Mouse (Mus musculus) stomach, embryonic 16.5 days (tissue): ENCODE data around the gene Grip1. TPM values are rescaled to one million over a fixed set of nuclear protein-coding genes. Genes with fewer than 3 reads are reported as not detected.

ENCODE experiments used
- ATAC-seq: fragments of 200-750 bp; cut with Nextera tagmentation; 2 replicates; pipeline ENCODE4 v1.8.0; 2017; ENCODE audit warnings: moderate number of reproducible peaks, moderate TSS enrichment; ENCODE audit not compliant: insufficient read depth, low FRiP score
- H3K27ac ChIP-seq: fragments of 300-500 bp; sonication (generic); 2 replicates; pipeline ENCODE4 v1.5.1; 2014; ENCODE audit warnings: low read length
- H3K27me3 ChIP-seq: fragments of 300-500 bp; sonication (generic); 2 replicates; pipeline ENCODE4 v1.6.1; 2014; ENCODE audit warnings: low read length, control low read depth, mixed read lengths; ENCODE audit not compliant: control insufficient read depth, insufficient read depth
- H3K36me3 ChIP-seq: fragments of 300-500 bp; sonication (generic); 2 replicates; pipeline ENCODE4 v1.6.1; 2014; ENCODE audit warnings: low read length; ENCODE audit not compliant: control insufficient read depth, insufficient read depth
- H3K4me1 ChIP-seq: fragments of 300-500 bp; sonication (generic); 2 replicates; pipeline ENCODE4 v1.6.1; 2014; ENCODE audit warnings: low read length, control low read depth, mixed read lengths; ENCODE audit not compliant: control insufficient read depth, insufficient read depth
- H3K4me2 ChIP-seq: fragments of 300-500 bp; sonication (generic); 2 replicates; pipeline ENCODE4 v1.6.1; 2014; ENCODE audit warnings: low read depth, low read length, mixed read lengths
- H3K4me3 ChIP-seq: fragments of 300-500 bp; sonication (generic); replicated peaks from 2 replicates; pipeline ENCODE4 v1.5.1; 2014; ENCODE audit warnings: mild to moderate bottlenecking, low read length
- H3K9ac ChIP-seq: fragments of 300-500 bp; sonication (generic); 2 replicates; pipeline ENCODE4 v1.6.1; 2014; ENCODE audit warnings: low read length
- H3K9me3 ChIP-seq: fragments of 300-500 bp; sonication (generic); replicated peaks from 2 replicates; pipeline ENCODE4 v1.6.1; 2016; ENCODE audit warnings: low read length, control low read depth; ENCODE audit not compliant: control insufficient read depth
- WGBS: fragments of 180-500 bp; shearing (Covaris S2); extraction: QIAGEN DNeasy Blood & Tissue Kit; methylation state at CpG from one replicate; pipeline ENCODE4 v1.1.7; 2014; 5-methylcytosine and 5-hydroxymethylcytosine counted together
- polyA plus RNA-seq: library from polyadenylated mRNA; unstranded; fragments of >200 nt; fragmentation: Nextera tagmentation; extraction: Ambion mirVana; gene quantifications from 2 replicates; pipeline ENCODE4 v1.2.1, GENCODE M21; 2015

Grip1 gene
- polyA plus RNA-seq, 1 experiment from 2014 or later = 1.8 TPM

DNA sequence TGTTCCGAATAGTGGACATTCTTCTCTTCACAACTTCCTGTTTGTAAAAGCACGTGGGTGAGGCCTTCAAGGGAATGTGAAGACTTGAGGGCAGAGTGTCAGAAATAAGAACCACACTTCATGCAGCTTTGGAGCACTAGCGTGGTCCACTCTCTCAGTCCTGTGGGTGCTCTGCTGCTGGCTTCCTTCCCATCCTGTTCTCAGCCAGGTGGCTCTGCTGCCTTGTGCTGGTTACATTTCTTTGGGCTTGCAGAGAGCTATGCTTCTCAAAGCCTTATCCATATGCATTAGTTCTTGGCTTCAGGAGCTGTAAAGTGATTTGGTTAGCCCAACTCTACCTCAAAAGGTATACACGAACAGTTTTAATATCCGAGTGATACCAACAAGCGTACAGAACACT, 497.8 kb downstream of the Grip1 start:
- WGBS = 75% methylated on average over 6 of the region's 6 CpGs
- Histone ChIP-seq H3K27me3 (no peaks in the 10 kb centered on the region), H3K27ac (no peak overlapping the region), H3K4me2 (no peak overlapping the region), H3K4me3 (no peak overlapping the region), H3K9ac (no peak overlapping the region), H3K36me3 (no peaks in the 10 kb centered on the region), H3K4me1 (no peaks in the 10 kb centered on the region), H3K9me3 (no peaks in the 10 kb centered on the region)
- ATAC-seq = no peak

GRCm38 (mm10) chr10:119957260-119957955, 503.8 kb downstream of the Grip1 start:
- ATAC-seq = no peak
- Histone ChIP-seq H3K4me1 (no peaks in the 10 kb centered on the region), H3K9ac (no peak overlapping the region), H3K9me3 (no peaks in the 10 kb centered on the region), H3K27me3 (no peaks in the 10 kb centered on the region), H3K4me2 (no peak overlapping the region), H3K4me3 (no peak overlapping the region), H3K27ac (no peak overlapping the region), H3K36me3 (no peaks in the 10 kb centered on the region)
- 81% methylated on average over 17 of the region's 17 CpGs for WGBS

GRCm38 (mm10) chr10:119960915-119961314, 507.3 kb downstream of the Grip1 start:
- Histone ChIP-seq H3K27me3 (no peaks in the 10 kb centered on the region), H3K4me3 (no peak overlapping the region), H3K4me2 (no peak overlapping the region), H3K27ac (no peak overlapping the region), H3K9ac (no peak overlapping the region), H3K9me3 (no peaks in the 10 kb centered on the region), H3K36me3 (no peaks in the 10 kb centered on the region), H3K4me1 (no peaks in the 10 kb centered on the region)
- ATAC-seq = no peak
- 52% methylated on average over 3 of the region's 3 CpGs for WGBS

GRCm38 (mm10) chr10:119966321-119966720, 512.7 kb downstream of the Grip1 start:
- 57% methylated on average over 8 of the region's 8 CpGs for WGBS
- Histone ChIP-seq H3K4me2 (no peak overlapping the region), H3K4me3 (no peak overlapping the region), H3K27ac (no peak overlapping the region), H3K4me1 (no peaks in the 10 kb centered on the region), H3K9ac (no peak overlapping the region), H3K27me3 (no peaks in the 10 kb centered on the region), H3K36me3 (no peaks in the 10 kb centered on the region), H3K9me3 (no peaks in the 10 kb centered on the region)
- no peak for ATAC-seq

- ATAC-seq = no peak
- whole genome bisulfite sequencing = 49% methylated on average over 8 of the region's 8 CpGs
- Histone ChIP-seq H3K4me2 (0 out of 2 replicates have a peak overlapping the region, but pooled peaks have one; percentile 16), H3K27me3 (no peaks in the 10 kb centered on the region), H3K4me3 (no peak overlapping the region), H3K36me3 (no peaks in the 10 kb centered on the region), H3K9ac (no peak overlapping the region), H3K27ac (no peak overlapping the region), H3K4me1 (no peaks in the 10 kb centered on the region), H3K9me3 (no peaks in the 10 kb centered on the region)
Measured at GRCm38 (mm10) chr10:119979396-119979795, 525.8 kb downstream of the Grip1 start.

DNA sequence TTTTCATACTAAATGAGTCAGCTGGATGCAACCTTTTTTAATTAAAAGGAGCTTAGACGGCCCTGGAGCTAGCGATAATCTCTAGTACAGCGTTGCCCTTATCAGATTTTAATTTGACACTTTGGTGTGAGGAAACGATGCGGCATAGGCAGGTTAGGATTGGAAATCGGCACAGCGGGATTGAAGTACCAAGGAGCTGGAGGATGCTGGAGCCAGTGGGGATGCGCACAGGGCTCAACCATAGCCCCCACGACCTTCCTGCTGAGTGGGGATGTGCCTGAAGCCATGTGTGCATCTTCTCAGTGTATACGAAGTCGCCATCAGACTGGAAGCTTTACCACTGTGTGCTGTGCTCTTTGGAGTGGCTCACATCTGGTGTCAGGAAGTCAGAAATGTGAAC, 526.4 kb downstream of the Grip1 start:
- Histone ChIP-seq H3K4me3 (no peak overlapping the region), H3K9ac (no peak overlapping the region), H3K27ac (no peak overlapping the region), H3K27me3 (no peaks in the 10 kb centered on the region), H3K36me3 (no peaks in the 10 kb centered on the region), H3K4me2 (no peak overlapping the region), H3K9me3 (no peaks in the 10 kb centered on the region), H3K4me1 (no peaks in the 10 kb centered on the region)
- ATAC-seq = no peak
- whole genome bisulfite sequencing = 47% methylated on average over 11 of the region's 11 CpGs

DNA sequence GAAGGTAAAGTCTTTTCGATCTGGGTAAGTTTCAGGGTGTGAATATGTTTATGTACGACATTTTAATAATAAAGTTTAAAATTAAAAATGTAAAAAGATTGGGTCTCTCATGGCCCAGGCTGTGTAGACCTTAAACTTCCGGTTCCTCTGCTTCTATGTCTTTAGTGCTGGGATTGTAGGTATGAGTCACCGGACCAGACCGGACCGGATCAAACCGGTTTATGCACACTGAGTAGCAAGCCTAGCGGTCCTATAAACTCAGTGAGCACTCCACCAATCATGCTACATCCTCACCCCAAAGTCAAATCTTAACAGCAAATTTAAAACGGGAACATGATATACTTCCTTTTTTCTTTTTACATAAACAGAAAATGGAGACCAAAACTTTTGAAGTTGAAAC, 530.7 kb downstream of the Grip1 start:
- no peak for ATAC-seq
- H3K4me1 ChIP-seq = no peaks in the 10 kb centered on the region
- H3K9ac ChIP-seq = no peak overlapping the region
- H3K4me2 ChIP-seq = no peak overlapping the region
- H3K9me3 ChIP-seq = no peaks in the 10 kb centered on the region
- H3K36me3 ChIP-seq = no peaks in the 10 kb centered on the region
- H3K27me3 ChIP-seq = no peaks in the 10 kb centered on the region
- no peak overlapping the region for H3K27ac ChIP-seq
- no peak overlapping the region for H3K4me3 ChIP-seq
- WGBS = 78% methylated on average over 9 of the region's 9 CpGs

- H3K9ac ChIP-seq = no peak overlapping the region
- H3K9me3 ChIP-seq = no peaks in the 10 kb centered on the region
- H3K4me3 ChIP-seq = no peak overlapping the region
- H3K36me3 ChIP-seq = no peaks in the 10 kb centered on the region
- no peak overlapping the region for H3K27ac ChIP-seq
- ATAC-seq = no peak
- H3K4me1 ChIP-seq = no peaks in the 10 kb centered on the region
- no peaks in the 10 kb centered on the region for H3K27me3 ChIP-seq
- no peak overlapping the region for H3K4me2 ChIP-seq
- WGBS = 73% methylated on average over 4 of the region's 4 CpGs
Measured at GRCm38 (mm10) chr10:119998475-119998874, 544.8 kb downstream of the Grip1 start.

DNA sequence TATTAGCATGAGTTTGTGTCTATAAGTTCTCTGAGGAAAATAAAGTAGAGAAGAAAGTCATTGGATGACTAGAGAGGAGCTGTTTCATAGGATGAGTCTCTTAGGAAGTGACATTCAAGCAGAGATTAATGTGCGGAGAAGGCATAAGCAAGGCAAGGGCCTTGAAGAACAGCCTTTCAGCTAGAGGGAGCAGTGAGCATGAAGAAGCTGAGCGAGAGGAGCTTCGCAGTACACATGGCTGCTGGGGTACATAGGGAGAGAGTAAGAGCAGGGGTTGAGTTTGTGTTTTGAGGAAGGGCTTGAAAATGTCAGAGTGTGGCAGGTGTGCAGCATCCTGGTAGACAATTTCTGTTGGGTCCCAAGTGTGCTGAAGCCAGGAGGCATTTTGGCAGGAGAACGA, 548.5 kb downstream of the Grip1 start:
- Histone ChIP-seq H3K9ac (no peak overlapping the region), H3K27ac (no peak overlapping the region), H3K4me1 (no peaks in the 10 kb centered on the region), H3K4me2 (no peak overlapping the region), H3K27me3 (no peaks in the 10 kb centered on the region), H3K4me3 (no peak overlapping the region), H3K36me3 (no peaks in the 10 kb centered on the region), H3K9me3 (no peaks in the 10 kb centered on the region)
- 72% methylated on average over 4 of the region's 4 CpGs for WGBS
- ATAC-seq = no peak
